Mouse (Mus musculus) midbrain, embryonic 13.5 days (tissue): ENCODE results near the gene Gm10130. TPM values are rescaled to one million over a fixed set of nuclear protein-coding genes. Genes with fewer than 3 reads are reported as not detected.
A peak's percentile ranks its signal among the peaks of the same experiment; 100 is the strongest.
"Not testable (repeated sequence)": the region's sequence is repeated elsewhere in the genome, so short reads cannot be mapped to it uniquely, and the experiment has no call there.

ENCODE experiments used
- ATAC-seq: fragments of 200-750 bp; cut with Nextera tagmentation; 2 replicates; pipeline ENCODE4 v1.8.0; 2017; ENCODE audit warnings: mild to moderate bottlenecking, moderate TSS enrichment, moderate library complexity
- H3K27ac ChIP-seq: fragments of 300-500 bp; sonication (generic); 2 replicates; pipeline ENCODE4 v1.5.1; 2015; ENCODE audit warnings: inconsistent platforms, mild to moderate bottlenecking, moderate library complexity
- H3K27me3 ChIP-seq: fragments of 300-500 bp; sonication (generic); 2 replicates; pipeline ENCODE4 v1.6.1; 2015; ENCODE audit warnings: mild to moderate bottlenecking, inconsistent platforms
- H3K36me3 ChIP-seq: fragments of 300-500 bp; sonication (generic); 2 replicates; pipeline ENCODE4 v1.6.1; 2015; ENCODE audit warnings: mild to moderate bottlenecking, inconsistent platforms
- H3K4me1 ChIP-seq: fragments of 300-500 bp; sonication (generic); replicated peaks from 2 replicates; pipeline ENCODE4 v1.6.1; 2015; ENCODE audit warnings: inconsistent platforms
- H3K4me2 ChIP-seq: fragments of 300-500 bp; sonication (generic); replicated peaks from 2 replicates; pipeline ENCODE4 v1.6.1; 2015; ENCODE audit warnings: moderate library complexity, mild to moderate bottlenecking, inconsistent platforms
- H3K4me3 ChIP-seq: fragments of 300-500 bp; sonication (generic); replicated peaks from 2 replicates; pipeline ENCODE4 v1.5.1; 2015; ENCODE audit warnings: mild to moderate bottlenecking, inconsistent platforms
- H3K9ac ChIP-seq: fragments of 300-500 bp; sonication (generic); replicated peaks from 2 replicates; pipeline ENCODE4 v1.6.1; 2015; ENCODE audit warnings: mild to moderate bottlenecking, inconsistent platforms
- H3K9me3 ChIP-seq: fragments of 300-500 bp; sonication (generic); 2 replicates; pipeline ENCODE4 v1.6.1; 2016; ENCODE audit warnings: mild to moderate bottlenecking, inconsistent platforms
- WGBS: fragments of 180-500 bp; shearing (Covaris S2); methylation state at CpG from one replicate; pipeline ENCODE4 v1.1.7; 2015; 5-methylcytosine and 5-hydroxymethylcytosine counted together
- polyA plus RNA-seq: library from polyadenylated mRNA; unstranded; fragments of >200 nt; fragmentation: Nextera tagmentation; extraction: Ambion mirVana; gene quantifications from 2 replicates; pipeline ENCODE4 v1.2.1, GENCODE M21; 2015

Gene Gm10130
- polyA plus RNA-seq = 1.5 and 1.6 TPM in 2 replicates

DNA sequence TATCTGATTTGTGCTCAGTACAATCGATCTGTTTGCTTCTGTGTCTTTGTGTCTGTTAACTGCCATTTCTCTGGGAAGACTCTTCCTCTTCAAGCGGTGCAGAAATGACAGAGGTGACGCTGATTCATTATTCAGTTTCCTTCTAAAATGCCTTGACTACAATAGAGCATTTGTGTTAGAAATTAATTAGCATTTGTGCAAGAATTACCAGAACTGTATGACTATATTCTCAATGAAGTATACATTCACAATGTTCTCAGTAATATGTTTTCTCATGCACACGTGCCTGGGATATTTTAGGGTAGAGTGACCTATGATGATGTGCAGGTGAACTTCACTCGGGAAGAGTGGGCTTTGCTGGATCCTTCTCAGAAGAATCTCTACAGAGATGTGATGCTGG is at the start of gene Gm10130:
Gm10130 (plus strand) TSS at position 301 of the 400 bp plus-strand sequence.
- no peak within 1 kb of the TSS for H3K9ac ChIP-seq
- no peak within 1 kb of the TSS for H3K4me2 ChIP-seq
- H3K4me1 ChIP-seq = no peaks in the 10 kb centered on the region
- 92% methylated on average over 5 of the region's 5 CpGs for WGBS
- no peak within 1 kb of the TSS for H3K4me3 ChIP-seq
- H3K36me3 ChIP-seq = peaks cover 61% of the 10 kb centered on the region
- peaks cover 36% of the 10 kb centered on the region for H3K9me3 ChIP-seq
- H3K27me3 ChIP-seq = no peaks in the 10 kb centered on the region
- no peak within 1 kb of the TSS for H3K27ac ChIP-seq
- no peak for ATAC-seq

DNA sequence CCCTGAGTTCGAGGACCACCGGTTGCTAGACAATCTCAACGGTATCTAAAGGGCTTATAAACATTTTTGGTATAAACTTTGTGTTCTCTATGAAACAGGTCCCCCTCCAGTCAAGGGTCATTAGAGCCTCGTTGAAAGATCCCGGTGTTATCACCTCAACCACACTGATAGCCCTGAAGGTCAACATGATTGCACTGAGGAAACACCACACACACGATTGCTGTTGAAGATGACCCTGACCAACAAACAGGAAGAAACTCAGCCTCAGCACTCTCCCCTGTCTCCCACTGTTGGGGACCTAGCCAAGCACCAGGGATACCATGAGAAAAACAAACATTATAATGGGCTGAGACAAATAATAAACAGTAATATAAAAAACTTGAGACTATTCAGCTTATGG is 29.8 kb upstream of the Gm10130 start:
- WGBS = 88% methylated on average over 6 of the region's 6 CpGs
- H3K4me3 ChIP-seq = no peak overlapping the region
- H3K36me3 ChIP-seq = no peaks in the 10 kb centered on the region
- ATAC-seq = no peak
- no peaks in the 10 kb centered on the region for H3K4me1 ChIP-seq
- H3K27me3 ChIP-seq = no peaks in the 10 kb centered on the region
- H3K9ac ChIP-seq = no peak overlapping the region
- H3K27ac ChIP-seq = no peak overlapping the region
- no peak overlapping the region for H3K4me2 ChIP-seq
- peaks cover 10% of the 10 kb centered on the region; the same call in 1 of the 2 replicates for H3K9me3 ChIP-seq

DNA sequence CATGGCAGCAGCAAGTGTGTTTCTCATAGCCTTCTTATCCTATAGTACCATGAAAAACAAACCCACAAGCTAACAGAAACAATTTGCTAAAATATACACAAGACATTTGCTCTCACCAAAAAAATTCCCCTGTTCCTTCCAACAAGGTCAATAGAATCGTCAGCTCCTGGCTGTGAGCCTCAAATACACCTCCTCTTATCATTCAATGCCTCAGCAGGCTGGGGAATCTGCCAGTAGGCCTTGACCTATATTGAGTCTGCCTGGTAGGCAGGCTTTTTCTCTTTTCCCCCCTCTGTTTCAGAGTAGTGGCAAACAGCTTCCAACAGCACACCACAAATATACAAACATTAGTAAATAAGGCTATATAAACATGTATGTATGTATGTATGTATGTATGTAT is 24.4 kb upstream of the Gm10130 start:
- H3K4me1 ChIP-seq = no peaks in the 10 kb centered on the region
- H3K36me3 ChIP-seq = no peaks in the 10 kb centered on the region
- H3K9me3 ChIP-seq = peaks cover 6% of the 10 kb centered on the region; the same call in 1 of the 2 replicates
- H3K4me2 ChIP-seq = no peak overlapping the region
- WGBS = 46% methylated on average over 1 of the region's 1 CpGs
- no peaks in the 10 kb centered on the region for H3K27me3 ChIP-seq
- H3K4me3 ChIP-seq = no peak overlapping the region
- ATAC-seq = no peak
- H3K9ac ChIP-seq = no peak overlapping the region
- H3K27ac ChIP-seq = no peak overlapping the region

DNA sequence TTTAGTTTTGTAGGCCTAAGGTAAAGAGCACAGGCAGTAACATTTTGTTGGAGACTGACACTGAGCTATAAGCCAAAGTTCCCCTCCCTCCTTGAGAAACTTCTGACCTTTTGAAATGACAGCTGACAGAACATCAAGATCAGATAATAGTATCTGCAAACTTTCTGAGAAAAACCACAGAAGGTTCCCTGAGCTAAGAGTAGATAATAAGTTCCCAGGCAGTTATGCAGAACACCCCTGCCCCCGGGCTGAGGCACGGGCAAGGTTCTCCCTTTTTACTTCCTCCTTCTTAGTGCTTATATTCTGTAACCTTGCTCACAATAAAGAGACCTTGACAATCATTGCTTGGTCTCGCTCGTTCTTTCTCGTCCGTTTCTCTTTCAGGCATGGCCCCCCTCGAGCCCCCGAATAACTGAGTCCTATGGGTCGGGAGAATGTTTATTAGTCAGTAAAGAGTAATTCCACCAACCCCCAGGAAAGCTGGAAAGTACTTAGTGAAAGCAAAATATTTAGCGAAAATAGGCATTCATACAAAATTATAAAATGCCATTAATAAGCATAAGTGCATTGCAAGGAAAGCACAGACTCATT is 16.2 kb upstream of the Gm10130 start:
- H3K36me3 ChIP-seq = no peaks in the 10 kb centered on the region
- no peaks in the 10 kb centered on the region for H3K27me3 ChIP-seq
- no peak overlapping the region for H3K4me3 ChIP-seq
- H3K27ac ChIP-seq = no peak overlapping the region
- ATAC-seq = no peak
- no peaks in the 10 kb centered on the region for H3K9me3 ChIP-seq
- H3K9ac ChIP-seq = no peak overlapping the region
- 89% methylated on average over 10 of the region's 10 CpGs for WGBS
- H3K4me2 ChIP-seq = no peak overlapping the region
- 0 out of 2 replicates have a peak, but pooled peaks cover 5% of the 10 kb centered on the region for H3K4me1 ChIP-seq

DNA sequence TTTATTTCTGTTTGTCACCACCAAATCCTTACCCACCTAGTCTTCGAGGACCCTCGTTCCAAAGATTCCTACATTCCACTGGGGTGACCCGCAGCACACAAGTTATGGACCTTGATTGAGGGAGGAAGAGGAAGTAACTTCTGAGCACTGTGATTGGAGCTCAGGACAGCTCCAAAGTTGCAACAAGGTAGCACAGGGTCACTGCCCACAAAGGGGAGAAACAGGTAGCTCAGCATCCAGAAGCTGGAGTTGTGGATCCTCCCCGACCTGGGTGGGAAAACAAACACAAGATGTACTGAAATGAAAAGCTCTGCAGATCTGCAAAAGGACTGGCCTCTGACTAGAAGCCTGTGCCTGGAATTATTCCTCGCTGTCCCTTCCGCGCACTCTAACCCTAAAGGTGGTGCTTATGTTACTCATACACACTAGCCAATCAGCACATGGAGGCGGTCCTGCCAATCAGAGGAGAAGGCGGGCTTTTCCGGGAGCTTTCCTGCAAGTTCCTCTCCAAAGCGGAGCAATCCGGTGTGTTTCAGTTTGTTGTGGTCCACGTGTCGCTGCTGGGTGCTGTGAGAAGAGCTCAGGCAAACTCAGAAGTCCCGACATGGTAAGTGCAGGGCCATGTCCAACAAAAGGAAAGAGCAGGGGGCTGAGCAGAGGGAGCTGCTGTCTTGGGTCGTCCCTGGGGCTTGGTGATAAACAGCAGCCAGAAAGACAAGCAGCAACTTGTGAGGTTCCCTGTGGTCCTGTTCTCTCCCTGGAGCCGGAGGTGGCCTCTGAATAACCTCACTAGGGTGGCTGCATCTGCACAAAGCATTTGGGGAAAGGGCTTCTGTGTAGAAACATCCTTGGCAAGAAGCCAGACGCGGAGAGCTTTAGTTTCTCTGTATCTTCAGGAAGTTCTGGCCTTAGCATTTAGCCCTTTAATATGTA is 12.3 kb upstream of the Gm10130 start:
- not testable (repeated sequence) for H3K9me3 ChIP-seq, H3K27ac ChIP-seq, H3K4me1 ChIP-seq, H3K27me3 ChIP-seq
- Histone ChIP-seq H3K9ac (peak overlapping the region; percentile 66), H3K4me3 (peak overlapping the region; percentile 53), H3K4me2 (peak overlapping the region; percentile 59), H3K36me3 (peaks cover 11% of the 10 kb centered on the region; the same call in 1 of the 2 replicates)
- peak; percentile 98 for ATAC-seq
- WGBS = 19% methylated on average over 19 of the region's 19 CpGs

DNA sequence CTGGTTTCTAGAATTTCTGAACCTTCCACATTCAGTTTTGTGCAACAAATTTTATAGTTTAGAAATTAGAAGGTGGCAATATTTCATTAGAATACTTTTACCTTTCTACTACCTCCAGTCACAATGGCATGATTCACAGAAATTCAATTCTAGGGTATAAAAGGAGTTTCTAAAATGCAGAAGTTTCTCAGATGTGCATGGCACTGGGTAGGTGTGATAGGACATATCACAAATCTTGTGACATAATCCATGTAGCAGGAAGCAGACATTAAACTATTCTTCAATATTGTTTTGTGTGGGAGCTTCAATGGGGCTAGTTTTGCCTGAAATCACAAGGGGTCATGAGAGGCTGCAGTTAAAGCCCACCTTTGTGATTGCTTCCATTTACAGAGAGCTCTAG is 7.4 kb upstream of the Gm10130 start:
- Histone ChIP-seq H3K36me3 (peaks cover 33% of the 10 kb centered on the region), H3K27me3 (no peaks in the 10 kb centered on the region), H3K9ac (no peak overlapping the region), H3K4me3 (no peak overlapping the region), H3K9me3 (peaks cover 28% of the 10 kb centered on the region), H3K4me2 (no peak overlapping the region), H3K27ac (no peak overlapping the region), H3K4me1 (0 out of 2 replicates have a peak, but pooled peaks cover 3% of the 10 kb centered on the region)
- no peak for ATAC-seq

DNA sequence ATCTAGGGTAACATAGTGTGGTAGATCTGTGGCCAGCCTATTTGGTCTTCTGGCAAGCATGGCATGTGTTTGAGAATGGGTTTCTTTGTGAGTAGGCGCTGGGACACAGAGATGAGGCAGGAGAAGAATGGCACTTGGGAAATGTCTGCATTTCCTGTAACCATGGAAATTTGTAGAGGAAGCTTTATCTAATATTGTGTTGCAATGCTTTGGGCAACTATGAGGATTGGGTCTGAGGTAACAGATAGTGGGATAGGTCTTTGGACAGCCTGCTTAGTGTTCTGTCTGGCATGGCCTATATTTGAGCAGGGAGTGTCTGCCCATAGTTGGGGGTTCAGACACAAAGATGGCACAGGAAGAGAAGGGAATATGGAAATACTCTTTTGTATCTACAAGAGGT is 4.5 kb upstream of the Gm10130 start:
- H3K4me1 ChIP-seq = no peaks in the 10 kb centered on the region
- H3K9ac ChIP-seq = no peak overlapping the region
- H3K27ac ChIP-seq = no peak overlapping the region
- peaks cover 35% of the 10 kb centered on the region for H3K9me3 ChIP-seq
- no peaks in the 10 kb centered on the region for H3K27me3 ChIP-seq
- no peak for ATAC-seq
- H3K4me2 ChIP-seq = no peak overlapping the region
- H3K36me3 ChIP-seq = peaks cover 52% of the 10 kb centered on the region
- 94% methylated on average over 1 of the region's 1 CpGs for WGBS
- H3K4me3 ChIP-seq = no peak overlapping the region

DNA sequence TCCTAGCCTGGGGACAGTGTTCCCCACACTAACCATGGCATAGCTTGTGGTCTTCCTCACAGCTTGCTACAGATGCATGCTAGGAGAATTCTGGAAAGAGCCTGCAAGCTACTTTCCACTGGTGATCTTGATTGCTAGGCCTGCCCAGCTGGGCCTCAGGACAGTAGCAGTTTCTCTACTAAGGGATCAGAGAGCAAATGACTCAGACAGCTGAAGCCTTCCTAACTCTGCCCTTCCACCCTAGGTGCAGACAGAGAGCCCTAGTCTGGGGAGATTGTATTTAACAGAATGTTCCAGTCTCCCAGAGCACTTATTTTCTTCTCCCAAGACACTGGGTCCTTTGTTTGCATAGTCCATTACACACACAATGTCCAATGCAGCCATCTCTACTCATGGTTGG is 33.6 kb downstream of the Gm10130 start:
- not testable (repeated sequence) for H3K9me3 ChIP-seq, H3K27me3 ChIP-seq, ATAC-seq, H3K9ac ChIP-seq, H3K27ac ChIP-seq, H3K4me3 ChIP-seq, H3K4me2 ChIP-seq, H3K4me1 ChIP-seq
- H3K36me3 ChIP-seq = peaks cover 17% of the 10 kb centered on the region

DNA sequence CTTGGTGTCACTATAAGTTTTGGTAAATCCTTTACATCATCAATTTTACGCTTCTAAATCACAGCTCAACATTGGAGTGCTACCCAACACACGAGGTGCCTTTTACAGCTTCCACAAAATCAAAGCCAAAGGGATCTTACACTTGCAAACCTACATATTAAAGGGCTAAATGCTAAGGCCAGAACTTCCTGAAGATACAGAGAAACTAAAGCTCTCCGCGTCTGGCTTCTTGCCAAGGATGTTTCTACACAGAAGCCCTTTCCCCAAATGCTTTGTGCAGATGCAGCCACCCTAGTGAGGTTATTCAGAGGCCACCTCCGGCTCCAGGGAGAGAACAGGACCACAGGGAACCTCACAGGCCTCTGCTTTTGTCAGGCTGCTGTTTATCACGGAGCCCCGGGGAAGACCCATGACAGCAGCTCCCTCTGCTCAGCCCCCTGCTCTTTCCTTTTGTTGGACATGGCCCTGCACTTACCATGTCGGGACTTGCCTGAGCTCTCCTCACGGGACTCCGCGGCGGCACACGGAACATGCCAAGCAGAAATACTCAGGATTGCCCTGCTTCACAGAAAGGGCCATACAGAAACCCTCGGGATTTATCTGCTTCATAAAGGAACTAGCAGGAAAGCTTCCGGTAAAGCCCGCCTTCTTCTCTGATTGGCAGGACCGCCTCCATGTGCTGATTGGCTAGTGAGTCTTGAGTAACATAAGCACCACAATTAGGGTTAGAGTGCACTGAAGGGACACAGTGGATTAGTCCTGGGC is 38.8 kb downstream of the Gm10130 start, which contains the start of gene 3300002I08Rik:
3300002I08Rik (minus strand) TSS at position 653 of the 765 bp plus-strand sequence.
- Histone ChIP-seq H3K4me3 (peak within 1 kb of the TSS; percentile 67), H3K9ac (peak within 1 kb of the TSS; percentile 80), H3K27ac (peak within 1 kb of the TSS; percentile 92), H3K36me3 (peaks cover 11% of the 10 kb centered on the region), H3K4me2 (peak within 1 kb of the TSS; percentile 56)
- not testable (repeated sequence) for H3K4me1 ChIP-seq, H3K9me3 ChIP-seq, H3K27me3 ChIP-seq
- 6% methylated on average over 17 of the region's 17 CpGs for WGBS
- ATAC-seq = peak; percentile 99

DNA sequence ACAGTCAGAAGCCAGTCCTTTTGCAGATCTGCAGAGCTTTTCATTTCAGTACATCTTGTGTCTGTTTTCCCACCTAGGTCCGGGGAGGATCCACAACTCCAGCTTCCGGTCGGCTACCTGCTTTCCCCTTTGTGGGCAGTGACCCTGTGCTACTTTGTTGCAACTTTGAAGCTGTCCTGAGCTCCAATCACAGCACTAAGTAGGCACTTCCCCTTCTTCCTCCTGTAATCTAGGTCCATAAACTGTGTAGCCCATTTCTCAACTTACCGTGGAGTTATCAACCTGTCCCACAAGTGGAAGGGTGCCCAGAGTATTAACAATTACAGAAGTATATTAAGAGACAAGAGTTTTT is 39.4 kb downstream of the Gm10130 start:
- peaks cover 8% of the 10 kb centered on the region for H3K36me3 ChIP-seq
- no peaks in the 10 kb centered on the region for H3K27me3 ChIP-seq
- H3K4me3 ChIP-seq = peak overlapping the region; percentile 67
- peaks cover 3% of the 10 kb centered on the region; the same call in 1 of the 2 replicates for H3K4me1 ChIP-seq
- peak; percentile 71; the same call in 1 of the 2 replicates for ATAC-seq
- peak overlapping the region; percentile 56 for H3K4me2 ChIP-seq
- H3K9ac ChIP-seq = peak overlapping the region; percentile 80; the same call in 1 of the 2 replicates
- H3K9me3 ChIP-seq = 0 out of 2 replicates have a peak, but pooled peaks cover 4% of the 10 kb centered on the region
- H3K27ac ChIP-seq = peak overlapping the region; percentile 92
- 15% methylated on average over 4 of the region's 4 CpGs for WGBS

DNA sequence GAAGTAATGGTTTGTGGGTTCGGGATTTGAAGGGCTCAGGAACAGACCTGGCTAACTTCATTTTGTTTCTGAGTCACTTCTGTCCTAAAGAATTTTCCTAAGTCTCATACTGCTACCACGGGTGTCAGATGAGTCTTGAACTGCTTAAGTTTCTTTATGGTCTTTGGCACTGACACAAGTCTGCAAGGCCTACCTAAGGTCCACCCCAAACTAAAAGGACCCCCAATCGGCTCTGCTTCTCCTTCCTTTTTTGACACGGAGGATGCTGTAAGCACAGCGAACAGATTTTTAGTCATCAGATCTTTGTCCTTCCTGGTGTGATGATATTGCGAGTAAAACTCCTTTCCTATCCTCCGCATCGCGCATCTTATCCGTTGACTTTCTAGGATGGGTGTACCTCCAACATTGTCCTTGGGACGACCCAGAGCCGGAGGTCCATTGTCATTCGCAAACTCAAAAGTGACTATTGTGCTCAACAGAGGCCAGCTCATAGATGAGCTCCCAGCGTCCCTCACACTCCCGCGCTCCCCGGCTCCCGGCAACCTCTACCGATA is 62.1 kb downstream of the Gm10130 start:
- not testable (repeated sequence) for H3K27me3 ChIP-seq, H3K4me3 ChIP-seq, H3K9ac ChIP-seq, H3K4me1 ChIP-seq, H3K27ac ChIP-seq, H3K4me2 ChIP-seq, ATAC-seq, H3K36me3 ChIP-seq, H3K9me3 ChIP-seq
- WGBS = 95% methylated on average over 19 of the region's 19 CpGs
